Mouse (Mus musculus): Measurements from ENCODE around the gene Gm10318.
A peak's percentile ranks its signal among the peaks of the same experiment; 100 is the strongest.

Gm10318 gene

DNA sequence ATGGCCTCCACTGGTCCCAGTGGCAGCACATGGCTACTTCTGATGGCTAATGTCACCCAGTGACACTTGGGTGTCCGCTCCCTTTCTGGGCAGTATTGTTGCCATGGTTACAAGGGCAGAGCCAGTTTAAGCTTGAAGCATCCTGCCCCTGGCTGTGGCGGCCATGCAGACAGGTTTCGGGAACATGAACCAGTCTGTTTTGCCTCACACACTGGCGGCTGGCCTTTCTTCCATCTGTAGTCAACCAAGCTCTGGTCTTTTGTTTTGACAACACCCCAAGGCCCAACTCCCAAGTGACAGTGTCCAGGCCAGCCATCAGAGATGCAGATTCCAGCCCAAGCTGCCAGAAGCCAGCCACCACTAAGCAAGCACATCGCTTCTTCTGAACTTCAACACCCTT lies 42.9 kb downstream of the Gm10318 start:
- DNase-seq (ENCODE audit: low spot score) = no peak

DNA sequence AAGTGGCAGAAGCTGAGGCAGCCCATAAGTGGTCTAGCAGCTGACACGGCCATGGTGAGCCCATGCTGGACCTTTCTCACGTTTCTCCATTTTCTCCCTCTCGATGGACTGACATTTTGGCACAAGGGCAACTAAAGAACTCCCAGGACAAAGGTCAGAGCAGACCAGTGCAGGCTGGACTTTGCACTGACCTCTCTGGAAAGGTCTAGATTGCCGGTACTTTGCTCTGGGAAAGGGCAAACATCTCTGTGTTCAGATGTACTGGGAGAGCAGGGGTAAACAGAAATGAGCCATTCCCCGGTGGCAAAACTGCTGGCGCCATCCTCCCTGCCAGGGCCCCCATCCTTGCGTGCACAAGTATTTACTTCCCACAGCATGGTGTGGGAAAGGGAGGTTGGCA lies 47.5 kb downstream of the Gm10318 start:
- DNase-seq (ENCODE audit: low spot score) = no peak

GRCm38 (mm10) chr10:77900903-77901818 lies 48.5 kb downstream of the Gm10318 start:
- DNase-seq (ENCODE audit: low spot score) = no peak

DNA sequence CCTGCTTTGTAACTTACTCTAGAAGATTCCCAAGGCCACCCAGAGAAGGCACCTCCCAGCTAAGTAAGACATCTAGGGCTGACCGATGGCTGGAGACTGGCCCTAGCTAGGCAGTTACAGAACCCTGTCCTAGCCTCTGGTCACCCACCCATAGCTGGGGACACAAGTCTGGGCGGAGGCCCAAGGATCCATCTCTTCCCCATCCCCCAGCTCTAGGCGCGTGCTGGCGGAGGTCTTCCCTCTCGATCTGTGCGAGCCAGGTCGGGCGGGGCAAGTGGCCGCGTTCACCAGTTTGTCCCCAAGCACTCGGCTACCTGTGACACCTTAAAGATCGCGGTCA lies 49.2 kb downstream of the Gm10318 start:
- peak; percentile 18 for DNase-seq (ENCODE audit: low spot score)

GRCm38 (mm10) chr10:77902211-77902893 lies 49.7 kb downstream of the Gm10318 start, which contains the start of gene Lrrc3:
Gene Lrrc3 (minus strand): TSS chr10:77902536.
- DNase-seq (ENCODE audit: low spot score) = peak; percentile 67

DNA sequence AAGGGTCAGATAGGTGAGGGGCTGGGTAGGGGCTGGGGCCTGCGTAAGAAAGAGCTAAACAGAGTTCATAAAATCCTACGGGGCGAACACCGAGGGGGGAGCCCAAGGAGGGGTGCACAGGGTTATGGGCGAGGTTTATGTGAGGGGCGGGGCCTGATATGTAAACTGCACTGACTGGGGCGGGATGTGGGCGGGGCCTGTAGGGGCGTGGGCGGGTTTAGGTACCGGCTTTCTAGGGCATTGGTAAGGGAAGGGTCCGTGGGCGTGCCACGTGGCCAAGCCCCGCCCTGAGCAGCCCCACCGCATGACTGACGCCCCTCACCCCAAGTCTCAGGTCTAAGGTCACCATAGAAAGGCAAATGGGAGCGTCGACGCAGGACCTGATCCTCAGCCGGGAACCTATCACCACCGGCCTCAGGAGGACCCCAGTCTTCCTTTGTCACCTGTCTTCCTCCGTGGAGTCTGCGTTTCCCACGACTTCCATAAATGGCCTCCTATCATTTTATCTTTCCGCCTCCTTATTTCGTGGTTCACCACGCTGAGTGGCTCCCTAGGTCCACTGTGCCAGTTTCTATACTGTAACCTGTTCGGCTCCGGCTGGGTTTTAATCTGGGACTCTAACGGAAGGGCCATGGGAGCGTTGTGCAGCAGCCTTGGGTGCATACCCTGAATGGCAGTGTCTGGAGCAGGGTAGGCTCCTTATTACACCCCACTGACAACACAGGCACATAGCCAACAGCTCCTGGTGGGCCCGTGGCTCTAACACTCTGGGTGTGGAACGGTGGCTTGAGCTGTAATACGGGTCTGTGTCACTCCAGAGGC lies 50.4 kb downstream of the Gm10318 start:
- peak; percentile 35 for DNase-seq (ENCODE audit: low spot score)

Measured in ovary, postnatal 36 days (tissue).